Comparison of ENCODE assay signal across 8 mouse cellular contexts in the genomic region with DNA sequence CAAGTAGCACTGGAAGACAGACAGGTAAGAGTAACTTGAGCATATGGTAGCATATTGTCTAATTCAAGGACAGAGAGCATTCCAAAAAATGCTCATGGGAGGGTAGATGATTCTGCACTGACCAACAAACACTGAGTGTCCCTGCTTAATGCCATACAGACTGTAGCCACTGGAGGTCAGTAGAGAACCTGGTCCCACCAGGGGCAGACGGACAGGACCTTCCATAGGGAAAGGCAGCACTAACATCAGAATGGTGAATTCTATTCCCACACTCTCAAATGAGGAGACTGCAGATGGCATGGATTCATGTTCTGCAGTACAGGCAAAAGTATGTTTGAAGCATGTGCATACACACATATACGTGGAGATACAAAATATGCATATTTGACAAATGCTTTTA. TPM values are rescaled to one million over a fixed set of nuclear protein-coding genes. Genes with fewer than 3 reads are reported as not detected.
DNase-seq lines count a peak whose midpoint lies in the region; ATAC-seq lines count a peak whose summit lies in the region.

No protein-coding gene starts in this region.

- H3K27me3 ChIP-seq in hindbrain, embryonic 10.5 days (ENCODE audit: insufficient read depth, poor library complexity, severe bottlenecking): no peaks in the 10 kb centered on the region
- H3K27me3 ChIP-seq in hindbrain, embryonic 16.5 days (replicated peaks; ENCODE audit: control insufficient read depth, insufficient read depth, low read length): no peaks in the 10 kb centered on the region
- H3K27me3 ChIP-seq in intestine, embryonic 16.5 days (replicated peaks; ENCODE audit: control insufficient read depth, insufficient read depth, low read length): no peaks in the 10 kb centered on the region
- H3K27me3 ChIP-seq in midbrain, embryonic 11.5 days (ENCODE audit: control insufficient read depth, insufficient read depth, low read length): no peaks in the 10 kb centered on the region

- no peak for ATAC-seq in hindbrain, embryonic 16.5 days
- ATAC-seq in intestine, embryonic 16.5 days: peak; percentile 75
- ATAC-seq in midbrain, embryonic 11.5 days (ENCODE audit: low FRiP score): peak; percentile 76

- no peak overlapping the region for H3K4me3 ChIP-seq in hindbrain, embryonic 10.5 days
- H3K4me3 ChIP-seq in hindbrain, embryonic 16.5 days (ENCODE audit: low read length): no peak overlapping the region
- H3K4me3 ChIP-seq in intestine, embryonic 16.5 days (ENCODE audit: low read length): no peak overlapping the region
- no peak overlapping the region for H3K4me3 ChIP-seq in midbrain, embryonic 11.5 days (ENCODE audit: low read depth, low read length)

- no peaks in the 10 kb centered on the region for H3K36me3 ChIP-seq in hindbrain, embryonic 10.5 days
- H3K36me3 ChIP-seq in hindbrain, embryonic 16.5 days (ENCODE audit: control insufficient read depth, insufficient read depth, low read length): no peaks in the 10 kb centered on the region
- H3K36me3 ChIP-seq in intestine, embryonic 16.5 days (ENCODE audit: control insufficient read depth, insufficient read depth, low read length): no peaks in the 10 kb centered on the region
- H3K36me3 ChIP-seq in midbrain, embryonic 11.5 days (ENCODE audit: control insufficient read depth, insufficient read depth, low read length): no peaks in the 10 kb centered on the region

- no peak overlapping the region for H3K9ac ChIP-seq in hindbrain, embryonic 16.5 days (ENCODE audit: low read depth, low read length)
- H3K9ac ChIP-seq in intestine, embryonic 16.5 days (ENCODE audit: low read depth, low read length): no peak overlapping the region
- no peak overlapping the region for H3K9ac ChIP-seq in midbrain, embryonic 11.5 days (ENCODE audit: low read length)

- no peaks in the 10 kb centered on the region for H3K4me1 ChIP-seq in hindbrain, embryonic 10.5 days (replicated peaks)
- H3K4me1 ChIP-seq in hindbrain, embryonic 16.5 days (ENCODE audit: control insufficient read depth, insufficient read depth, low read depth, low read length): no peaks in the 10 kb centered on the region
- no peaks in the 10 kb centered on the region; the same call in 1 of the 2 replicates for H3K4me1 ChIP-seq in intestine, embryonic 16.5 days (ENCODE audit: control insufficient read depth, insufficient read depth, low read length)
- H3K4me1 ChIP-seq in midbrain, embryonic 11.5 days (ENCODE audit: control insufficient read depth, insufficient read depth, low read length): no peaks in the 10 kb centered on the region

- H3K27ac ChIP-seq in hindbrain, embryonic 10.5 days: no peak overlapping the region
- no peak overlapping the region for H3K27ac ChIP-seq in hindbrain, embryonic 16.5 days (ENCODE audit: low read depth, low read length)
- H3K27ac ChIP-seq in intestine, embryonic 16.5 days (ENCODE audit: low read length): no peak overlapping the region
- no peak overlapping the region for H3K27ac ChIP-seq in midbrain, embryonic 11.5 days (ENCODE audit: low read depth, low read length)

- WGBS in hindbrain, embryonic 10.5 days: 20% methylated on average over 2 of the region's 2 CpGs
- 16% methylated on average over 2 of the region's 2 CpGs for WGBS in hindbrain, embryonic 16.5 days
- WGBS in intestine, embryonic 16.5 days: 29% methylated on average over 2 of the region's 2 CpGs
- 23% methylated on average over 2 of the region's 2 CpGs for WGBS in midbrain, embryonic 11.5 days

- DNase-seq in hindbrain, embryonic 10.5 days (ENCODE audit: low spot score): peak; percentile 45
- DNase-seq in cerebellum, adult 11-12 months: peak; percentile 62
- peak; percentile 58 for DNase-seq in forelimb bud, embryonic 11.5 days (ENCODE audit: low read depth, low spot score)
- peak; percentile 45 to 71 for DNase-seq in left cerebral cortex, postnatal 25 days (ENCODE audit: low spot score in 2 of 2)
- DNase-seq in midbrain, embryonic 11.5 days (ENCODE audit: low spot score, missing footprints): peak; percentile 96
- DNase-seq in spleen, adult 12 weeks (ENCODE audit: low spot score): peak; percentile 12

- H3K4me2 ChIP-seq in hindbrain, embryonic 16.5 days (ENCODE audit: low read length): no peak overlapping the region
- no peak overlapping the region for H3K4me2 ChIP-seq in intestine, embryonic 16.5 days (ENCODE audit: low read depth, low read length)
- H3K4me2 ChIP-seq in midbrain, embryonic 11.5 days: no peak overlapping the region

- intact Hi-C loops in left cerebral cortex, postnatal 25 days (cut with DNase I): loop anchor here (1.0 kb wide), 1 partner anchor 156 kb away; no protein-coding TSS in a partner anchor

- H3K9me3 ChIP-seq in hindbrain, embryonic 10.5 days: no peaks in the 10 kb centered on the region
- H3K9me3 ChIP-seq in hindbrain, embryonic 16.5 days (ENCODE audit: control insufficient read depth, low read length): no peaks in the 10 kb centered on the region
- H3K9me3 ChIP-seq in intestine, embryonic 16.5 days (ENCODE audit: control insufficient read depth, low read length): no peaks in the 10 kb centered on the region
- no peaks in the 10 kb centered on the region for H3K9me3 ChIP-seq in midbrain, embryonic 11.5 days (ENCODE audit: control insufficient read depth, low read length)

RNA-seq across cellular contexts. Expression of a gene that starts 54.2 kb away (rescaled TPM):
- polyA plus RNA-seq in hindbrain, embryonic 10.5 days (2016; fragmentation: Nextera tagmentation; extraction: Ambion mirVana): 63.2 and 64.3 TPM in 2 replicates
- 64.2 and 64.3 TPM in 2 replicates for polyA plus RNA-seq in hindbrain, embryonic 16.5 days (2015; fragmentation: Nextera tagmentation; extraction: Ambion mirVana)
- 105 and 108 TPM in 2 replicates for polyA plus RNA-seq in intestine, embryonic 16.5 days (2015; fragmentation: Nextera tagmentation; extraction: Ambion mirVana)
- 10 to 100 TPM; 34.4 to 39.2 TPM for total RNA-seq in left cerebral cortex, postnatal 25 days (2021)
- polyA plus RNA-seq in midbrain, embryonic 11.5 days (2014; fragmentation: Nextera tagmentation; extraction: Ambion mirVana): 70.8 and 83.6 TPM in 2 replicates

RNA-seq across cellular contexts. Expression of a gene that starts 54.4 kb away (rescaled TPM):
- polyA plus RNA-seq in hindbrain, embryonic 10.5 days (2016; fragmentation: Nextera tagmentation; extraction: Ambion mirVana): 8.7 and 9.4 TPM in 2 replicates
- 6.0 and 7.1 TPM in 2 replicates for polyA plus RNA-seq in hindbrain, embryonic 16.5 days (2015; fragmentation: Nextera tagmentation; extraction: Ambion mirVana)
- polyA plus RNA-seq in intestine, embryonic 16.5 days (2015; fragmentation: Nextera tagmentation; extraction: Ambion mirVana): 5.6 and 5.8 TPM in 2 replicates
- total RNA-seq in left cerebral cortex, postnatal 25 days (2021): 10 to 100 TPM; 10.7 to 15.1 TPM
- polyA plus RNA-seq in midbrain, embryonic 11.5 days (2014; fragmentation: Nextera tagmentation; extraction: Ambion mirVana): 5.5 and 7.8 TPM in 2 replicates

Comparison
In these comparisons a context has a peak if more than half of its experiments do, and no peak if none do; other contexts are left out.
1. DNase-seq: peak in every context shown above with its lines; median percentile 96 in midbrain, embryonic 11.5 days; 62 in cerebellum, adult 11-12 months; 58 in forelimb bud, embryonic 11.5 days; 58 in left cerebral cortex, postnatal 25 days; 45 in hindbrain, embryonic 10.5 days; 12 in spleen, adult 12 weeks.